Mouse (Mus musculus): Measurements from ENCODE around the gene Lrrc75b. TPM values are rescaled to one million over a fixed set of nuclear protein-coding genes. Genes with fewer than 3 reads are reported as not detected.
"Not testable (repeated sequence)": the region's sequence is repeated elsewhere in the genome, so short reads cannot be mapped to it uniquely, and the experiment has no call there.

Lrrc75b gene
- total RNA-seq, 2 experiments from 2014 or later = 12.9 to 15.2 TPM

GRCm38 (mm10) chr10:75535423-75535822 is 24.7 kb downstream of the Lrrc75b start:
- no peak for DNase-seq (ENCODE audit: low spot score in 2 of 2)

- DNase-seq (ENCODE audit: low spot score in 2 of 2) = no peak
These were observed 25.2 kb downstream of the Lrrc75b start for GRCm38 (mm10) chr10:75534934-75535333.

DNA sequence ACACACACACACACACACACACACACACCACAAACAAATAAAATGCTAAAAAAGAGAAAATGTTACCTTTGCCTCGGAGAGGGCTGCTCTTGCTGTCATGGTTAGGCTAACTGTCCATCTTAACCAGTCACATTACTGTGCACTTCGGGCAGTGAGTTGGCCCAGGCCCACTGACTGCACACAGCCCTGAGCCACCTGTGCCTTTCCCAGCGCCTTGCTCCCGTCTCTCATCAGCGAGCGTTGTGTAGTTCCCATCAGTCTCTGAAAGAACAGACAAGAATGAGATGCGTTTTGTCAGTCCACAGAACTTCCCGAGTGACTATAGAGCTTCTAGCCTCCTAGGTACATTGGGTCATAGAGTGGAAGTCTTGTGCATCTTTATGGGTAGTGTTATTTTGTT is 25.9 kb downstream of the Lrrc75b start:
- no peak for DNase-seq (ENCODE audit: low spot score in 2 of 2)

GRCm38 (mm10) chr10:75531532-75532090 is 28.5 kb downstream of the Lrrc75b start:
- DNase-seq (ENCODE audit: low spot score in 2 of 2) = no peak

- no peak for DNase-seq (ENCODE audit: low spot score in 2 of 2)
These were observed 29.8 kb downstream of the Lrrc75b start for GRCm38 (mm10) chr10:75530322-75530721.

DNA sequence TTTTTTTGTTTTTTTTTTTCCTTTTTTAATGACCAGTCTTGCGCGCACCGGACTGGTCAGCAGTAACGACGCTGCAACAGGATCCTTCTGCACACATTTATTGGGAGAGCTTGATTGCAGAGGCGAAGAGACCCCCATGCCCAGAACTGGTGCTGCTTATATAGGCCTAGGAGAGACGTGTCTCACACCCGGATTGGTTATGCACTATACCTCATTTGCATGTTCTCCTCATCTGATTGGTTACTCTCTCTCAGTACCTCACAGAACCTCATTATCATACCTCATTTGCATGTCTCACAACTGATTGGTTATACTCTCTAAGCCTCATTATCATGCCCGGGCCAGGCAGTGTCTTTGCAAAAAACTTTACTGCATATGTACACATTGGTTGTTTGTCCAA is 34.7 kb downstream of the Lrrc75b start:
- not testable (repeated sequence) for DNase-seq (ENCODE audit: low spot score in 2 of 2)

DNA sequence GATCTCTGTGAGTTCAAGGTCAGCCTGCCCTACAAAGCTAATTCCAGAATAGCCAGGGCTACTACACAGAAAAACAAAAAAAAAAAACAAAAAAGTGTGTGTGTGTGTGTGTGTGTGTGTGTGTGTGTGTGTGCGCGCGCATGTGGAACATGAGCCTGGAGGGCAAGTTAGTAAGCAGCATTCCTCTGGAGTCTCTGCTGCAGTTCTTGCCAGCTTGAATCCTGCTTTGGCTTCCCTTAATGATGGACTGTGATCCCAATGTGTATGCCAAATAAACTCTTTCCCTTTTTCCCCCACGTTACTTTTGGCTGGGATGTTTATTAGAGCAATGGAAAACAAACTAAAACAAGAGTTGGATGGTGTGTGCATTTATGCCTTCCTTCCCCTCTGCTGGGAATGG is 38.5 kb downstream of the Lrrc75b start:
- no peak for DNase-seq (ENCODE audit: low spot score in 2 of 2)

DNA sequence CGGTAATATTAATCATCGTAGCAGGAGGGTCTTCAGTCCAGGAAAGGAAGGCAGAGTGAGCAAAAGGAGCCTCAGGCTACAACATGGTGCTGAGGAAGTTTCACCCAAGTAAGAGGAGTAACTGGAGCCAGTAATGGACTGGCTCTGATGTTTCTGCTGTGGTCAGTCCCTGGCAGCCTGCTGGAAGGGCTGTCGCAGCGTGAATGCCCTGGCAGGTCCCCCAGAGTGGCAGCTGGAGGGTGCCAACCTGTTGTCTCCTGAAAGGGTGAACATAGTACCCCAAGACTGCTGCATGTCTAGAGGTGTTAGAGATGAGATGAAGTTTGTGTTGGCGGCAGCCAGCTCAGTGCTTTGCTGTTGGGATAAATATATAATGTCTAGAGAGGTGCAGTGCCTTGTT is 39.5 kb downstream of the Lrrc75b start:
- no peak for DNase-seq (ENCODE audit: low spot score in 2 of 2)

DNA sequence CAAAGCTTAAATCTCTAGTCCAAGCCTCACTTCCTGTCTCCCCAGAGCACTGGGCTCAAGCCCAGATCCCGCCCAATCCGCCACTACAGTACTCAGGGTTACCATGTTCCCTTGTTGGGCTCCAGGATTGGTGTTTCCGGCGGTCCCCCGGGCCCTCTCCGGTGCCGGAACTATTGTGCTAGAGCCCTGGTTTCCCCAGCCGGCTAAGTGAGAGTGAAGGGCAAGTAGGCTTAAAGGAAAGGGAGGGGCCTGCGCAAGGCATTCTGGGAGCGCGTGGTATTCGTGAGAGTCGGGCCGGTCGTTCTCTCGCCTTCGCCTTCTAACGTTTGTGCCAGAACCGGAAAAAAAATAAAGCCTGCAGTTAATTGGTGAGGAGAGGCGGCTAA is 42.4 kb downstream of the Lrrc75b start, which contains the start of gene Gucd1:
Gene Gucd1 (minus strand): TSS at position 215 of the 386 bp plus-strand sequence.
- DNase-seq (ENCODE audit: low spot score in 2 of 2) = peak; percentile 99

DNA sequence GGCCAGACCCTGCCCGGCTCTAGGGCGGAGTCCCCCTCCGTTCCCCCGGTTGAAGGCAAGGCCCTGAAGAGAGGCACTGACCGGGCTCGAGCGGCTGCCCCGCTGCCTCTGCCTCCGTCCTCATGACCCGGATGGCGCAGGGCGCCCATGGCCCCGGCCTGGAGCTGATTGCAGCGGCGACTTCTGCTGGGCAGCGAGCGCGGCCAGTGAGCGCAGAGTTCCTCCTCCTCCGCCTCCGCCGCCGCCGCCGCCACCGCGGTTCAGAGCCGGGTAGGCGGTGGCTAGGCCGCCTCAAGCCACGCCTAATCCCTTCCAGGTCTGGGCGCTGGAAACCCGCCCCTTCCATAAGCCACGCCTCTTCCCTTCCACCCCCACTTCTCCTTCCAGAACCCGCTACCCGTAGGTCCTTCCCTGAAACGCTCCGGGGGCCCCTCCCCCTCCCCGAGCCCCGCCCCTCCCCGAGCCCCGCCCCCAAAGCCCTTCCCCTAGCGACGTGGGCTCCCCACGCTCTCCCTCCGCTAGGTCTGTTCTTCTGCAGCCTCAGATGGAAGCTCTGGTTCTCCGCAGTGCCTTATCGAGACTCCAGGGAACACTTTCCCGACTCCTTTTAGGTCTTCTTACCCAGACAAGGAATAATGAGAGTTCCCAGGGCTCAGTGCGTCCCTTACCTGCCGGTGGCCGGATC is 42.9 kb downstream of the Lrrc75b start, which contains the start of gene Snrpd3:
Gene Snrpd3 (plus strand): TSS at position 479 of the 685 bp plus-strand sequence.
- peak in 1 of 2 experiments; percentile 94 for DNase-seq (ENCODE audit: low spot score in 2 of 2)

DNA sequence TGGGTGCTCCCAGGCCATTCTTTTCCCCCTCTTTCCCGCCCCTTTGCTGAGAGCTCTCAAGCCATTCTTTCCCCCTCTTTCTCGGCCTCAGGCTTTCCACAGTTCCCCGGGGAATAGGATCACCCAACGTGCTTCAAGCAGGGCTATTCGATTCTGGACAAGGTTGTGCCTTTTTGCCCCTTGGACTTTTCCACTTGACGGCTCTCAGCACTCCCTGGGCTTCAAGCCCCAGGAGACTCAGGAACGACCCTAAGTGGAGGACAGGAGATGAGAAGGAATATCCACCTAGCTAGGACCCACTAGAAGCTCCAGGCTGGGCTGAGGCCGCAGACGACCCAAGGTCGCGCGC is 43.4 kb downstream of the Lrrc75b start:
- no peak for DNase-seq (ENCODE audit: low spot score in 2 of 2)

- peak in 1 of 2 experiments; percentile 32 for DNase-seq (ENCODE audit: low spot score in 2 of 2)
These were observed 43.9 kb downstream of the Lrrc75b start for GRCm38 (mm10) chr10:75516038-75516723.

DNA sequence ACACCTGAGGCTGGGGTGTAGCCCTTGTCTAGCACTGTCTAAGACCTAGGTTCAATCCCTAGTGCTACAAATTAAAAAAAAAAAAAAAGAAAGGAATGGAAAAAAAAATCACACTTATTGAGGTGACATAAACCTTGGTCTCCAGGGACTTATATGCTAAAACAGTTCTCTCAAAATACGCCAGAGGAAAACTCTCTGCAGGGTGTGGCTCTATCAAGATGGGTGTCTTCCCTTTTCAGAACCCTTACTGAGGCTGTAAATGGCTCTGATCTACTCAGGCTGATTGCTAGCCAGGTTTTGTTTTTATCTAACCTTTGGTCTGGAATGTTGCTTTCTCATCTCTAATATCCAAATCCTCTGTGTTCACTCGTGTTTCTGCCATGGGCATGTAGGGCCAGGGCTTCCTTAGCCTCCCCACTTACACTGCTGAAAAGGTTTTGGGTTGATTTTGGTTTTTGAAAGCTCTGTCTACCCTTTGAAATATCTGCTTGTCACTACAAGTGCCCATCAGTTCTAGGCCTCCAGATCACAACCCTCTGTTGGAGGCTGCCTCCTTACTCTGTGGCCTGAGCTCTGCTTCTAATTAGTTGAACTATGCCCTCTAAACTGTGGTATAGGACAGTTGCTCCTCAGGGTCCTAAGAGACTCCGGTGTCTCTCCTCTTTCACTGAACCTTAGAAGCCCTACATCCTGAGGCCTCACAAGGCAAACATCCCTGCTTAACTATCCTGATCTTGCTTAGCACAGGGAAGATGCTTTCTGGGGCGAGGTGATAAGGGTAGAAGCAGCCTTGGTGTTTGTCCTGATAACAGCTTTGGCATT is 44.7 kb downstream of the Lrrc75b start:
- no peak for DNase-seq (ENCODE audit: low spot score in 2 of 2)

DNA sequence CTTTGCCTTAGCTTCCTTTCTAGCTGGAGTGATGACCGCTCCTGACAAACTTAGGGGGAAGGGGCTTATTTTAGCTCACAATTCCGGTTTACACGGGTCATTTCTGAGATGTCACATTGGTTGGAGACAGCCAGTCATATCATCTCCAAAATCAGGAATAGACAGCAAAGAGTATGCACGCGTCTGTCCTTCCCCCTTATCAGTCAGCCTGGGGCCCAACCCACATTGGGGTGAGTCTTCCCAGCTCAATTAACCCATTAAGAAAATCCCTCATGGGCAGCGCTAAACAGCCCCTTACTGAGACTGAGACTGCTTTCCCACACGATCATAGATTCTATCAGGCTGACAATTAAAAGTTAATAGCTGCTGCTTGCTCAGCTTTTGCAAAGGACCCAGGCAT is 45.8 kb downstream of the Lrrc75b start:
- DNase-seq (ENCODE audit: low spot score in 2 of 2) = no peak

DNA sequence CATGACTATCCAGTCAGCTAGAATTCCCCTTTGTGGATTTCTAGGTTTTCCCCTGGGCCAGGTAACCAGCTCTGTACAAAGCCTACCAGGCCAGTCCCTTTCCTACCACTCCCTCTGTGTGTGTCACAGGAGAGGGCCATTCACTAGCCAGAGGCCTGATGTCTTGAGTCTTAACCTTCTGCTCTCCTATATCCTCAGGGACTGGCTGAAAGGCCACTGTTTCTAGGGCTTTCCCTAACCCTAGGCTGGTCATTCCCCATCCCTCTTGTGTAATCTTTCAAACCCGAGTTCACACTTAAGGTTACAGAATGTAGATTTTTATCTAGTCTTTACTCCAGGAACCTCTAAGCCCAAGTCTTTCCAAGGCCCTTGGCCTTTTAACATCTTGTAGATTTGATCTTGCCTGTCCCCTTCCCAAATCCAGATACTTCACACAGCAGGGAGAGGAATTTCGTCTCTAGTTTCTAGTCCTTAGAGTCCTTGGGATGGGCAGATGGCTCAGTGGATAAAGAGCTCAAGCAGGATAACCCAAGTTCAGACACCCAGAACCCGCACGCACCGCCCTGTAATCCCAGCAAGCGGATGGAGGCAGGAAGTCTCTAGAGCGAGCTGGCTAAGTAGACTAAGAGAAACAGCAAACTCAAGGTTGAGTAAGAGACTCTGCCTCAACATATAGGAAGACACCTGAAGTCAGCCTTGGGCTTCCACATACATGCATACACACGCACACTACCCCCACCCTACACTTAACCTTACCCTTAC is 46.6 kb downstream of the Lrrc75b start:
- DNase-seq (ENCODE audit: low spot score in 2 of 2) = no peak

DNA sequence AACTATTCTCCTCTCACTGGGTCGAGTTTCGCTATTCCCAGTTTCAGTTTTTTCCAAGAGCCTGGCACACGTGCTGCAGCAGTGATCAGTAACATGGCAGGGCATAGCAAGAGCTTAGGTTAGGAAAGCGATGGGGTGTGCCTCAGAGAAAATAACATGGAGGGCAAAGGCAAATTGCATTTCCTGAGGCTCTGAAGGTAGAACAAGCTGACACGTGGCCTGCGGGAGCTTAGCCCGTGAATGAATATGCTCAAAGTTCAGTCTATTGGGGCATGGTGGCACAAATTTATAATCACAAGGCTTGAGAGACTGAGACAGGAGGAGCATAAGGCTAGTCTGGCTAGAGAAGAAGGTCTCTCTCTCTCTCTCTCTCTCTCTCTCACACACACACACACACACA is 47.3 kb downstream of the Lrrc75b start:
- DNase-seq (ENCODE audit: low spot score in 2 of 2) = no peak

DNA sequence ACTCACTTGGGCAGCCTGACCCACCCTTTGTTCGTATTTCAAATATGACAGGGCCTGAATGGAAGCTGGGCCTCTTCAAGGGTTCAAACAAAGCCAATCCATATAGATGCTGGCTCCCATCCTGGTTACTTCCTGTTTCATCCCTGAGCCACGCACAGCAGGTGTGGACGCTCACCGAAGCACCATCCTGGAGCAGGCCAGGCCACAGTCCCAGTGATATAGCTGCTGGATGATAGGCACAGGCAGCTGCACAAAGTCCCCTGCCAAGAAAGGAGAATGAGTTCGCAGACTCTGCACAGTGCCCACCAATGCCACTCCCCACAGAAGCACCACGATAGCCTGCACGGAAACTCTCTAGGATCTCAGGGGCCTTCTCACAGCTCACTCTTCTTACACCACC is 48.2 kb downstream of the Lrrc75b start:
- no peak for DNase-seq (ENCODE audit: low spot score in 2 of 2)

DNA sequence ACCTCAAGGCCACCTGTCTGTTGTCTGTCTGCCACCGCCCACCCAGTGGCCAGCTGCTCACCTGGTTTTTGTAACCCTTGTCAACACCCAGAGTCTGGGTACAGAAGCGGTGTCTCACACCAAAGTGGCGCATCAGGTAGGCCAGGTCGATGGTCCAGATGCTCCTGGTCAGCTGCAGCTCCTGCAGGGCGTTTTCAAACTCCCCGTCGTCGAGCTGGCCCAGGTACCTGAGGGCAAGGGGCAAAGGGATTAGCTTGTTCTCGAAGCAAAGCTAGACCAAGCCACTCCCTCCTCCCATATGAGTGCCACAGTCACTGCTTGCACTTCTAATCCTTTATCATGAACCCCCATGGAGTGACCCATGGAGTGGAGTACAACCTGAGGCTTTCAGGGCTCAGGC is 49.1 kb downstream of the Lrrc75b start:
- no peak for DNase-seq (ENCODE audit: low spot score in 2 of 2)

- DNase-seq (ENCODE audit: low spot score in 2 of 2) = peak in 1 of 2 experiments; percentile 34
These were observed 49.7 kb downstream of the Lrrc75b start for GRCm38 (mm10) chr10:75510446-75510845.

DNA sequence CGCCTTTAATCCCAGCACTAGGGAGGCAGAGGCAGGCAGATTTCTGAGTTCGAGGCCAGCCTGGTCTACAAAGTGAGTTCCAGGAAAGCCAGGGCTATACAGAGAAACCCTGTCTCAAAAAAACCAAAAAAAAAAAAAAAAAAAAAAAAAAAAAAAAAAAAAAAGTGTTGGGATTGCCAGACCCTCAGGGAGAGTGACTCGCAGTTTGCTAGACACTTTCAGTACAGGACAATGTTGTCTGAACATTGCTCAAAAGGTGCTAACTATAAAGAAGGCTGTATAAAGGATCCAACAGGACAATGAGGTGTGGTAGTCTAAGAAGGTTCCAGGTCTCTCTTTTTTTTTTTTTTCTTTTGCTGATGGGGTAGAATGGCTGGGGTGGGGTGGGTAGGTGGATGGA is 54.2 kb downstream of the Lrrc75b start:
- not testable (repeated sequence) for DNase-seq (ENCODE audit: low spot score in 2 of 2)

DNA sequence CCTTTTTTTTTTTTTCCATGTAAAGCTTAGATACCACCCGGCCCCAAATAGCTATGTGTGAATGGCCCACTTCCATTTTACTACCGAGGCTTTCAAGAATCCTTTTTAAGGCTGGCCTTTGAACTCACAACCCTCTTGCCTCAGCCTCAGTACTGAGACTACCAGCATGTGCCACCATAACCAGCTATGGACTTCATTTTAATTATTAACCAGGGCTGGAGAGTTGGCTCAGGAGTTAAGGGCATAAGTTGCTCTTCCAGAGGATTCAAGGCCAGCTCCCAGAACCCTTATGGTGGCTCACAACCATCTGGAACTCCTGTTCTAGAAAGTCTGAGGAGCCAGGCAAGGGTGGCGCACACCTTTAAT is 55.0 kb downstream of the Lrrc75b start:
- no peak for DNase-seq (ENCODE audit: low spot score in 2 of 2)

All from layer of hippocampus, postnatal 14 days (tissue).